Mouse (Mus musculus) erythroblast, embryonic 14.5 days (primary cell): Measurements from ENCODE around the gene Phf23.

Source experiments
- GATA1 ChIP-seq: IDR thresholded peaks from 2 replicates; pipeline ENCODE4 v1.6.1; 2012; ENCODE audit warnings: low read length, inconsistent platforms, mixed read lengths
- TAL1 ChIP-seq: IDR thresholded peaks from 3 replicates; pipeline ENCODE4 v1.6.1; 2012; ENCODE audit warnings: low read length, inconsistent platforms, mixed read lengths

GRCm38 (mm10) chr11:70028401-70029129 lies 33.0 kb downstream of the Phf23 start:
- TF ChIP-seq TAL1 (no peak), GATA1 (no peak)
